Mouse (Mus musculus) mesoderm, embryonic 11.5 days (tissue): ENCODE data around the gene Rasa4.
"Not testable (repeated sequence)": the region's sequence is repeated elsewhere in the genome, so short reads cannot be mapped to it uniquely, and the experiment has no call there.

Experiments used
- DNase-seq: peaks from one replicate; pipeline ENCODE4 v3.0.0-alpha.2; 2012; ENCODE audit warnings: low read depth, low spot score

Rasa4 gene

DNA sequence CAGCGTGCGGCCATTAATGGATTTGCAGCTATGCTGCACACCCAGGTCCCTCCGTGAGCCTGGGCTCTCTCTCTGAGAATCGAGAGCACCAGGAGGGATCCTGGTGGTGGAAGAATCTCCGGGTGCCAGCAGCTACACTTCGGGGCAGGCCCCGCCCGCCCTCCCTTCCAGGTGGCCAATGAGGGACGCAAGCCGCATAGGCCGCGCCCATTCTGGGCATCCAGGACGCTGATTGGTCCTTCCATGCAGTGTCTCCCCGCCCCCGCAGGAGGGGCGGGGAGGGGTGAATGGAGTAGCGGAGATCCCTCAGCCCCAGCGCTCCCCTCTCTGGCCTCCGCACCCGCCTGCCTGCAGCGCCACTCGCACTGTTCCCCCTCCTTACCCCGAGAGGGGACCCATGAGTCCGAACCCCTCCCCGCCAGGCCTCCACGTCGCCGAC, at the start of gene Rasa4:
TSS of gene Rasa4 (plus strand) at position 248 of the 439 bp plus-strand sequence.
- peak; percentile 97 for DNase-seq

DNA sequence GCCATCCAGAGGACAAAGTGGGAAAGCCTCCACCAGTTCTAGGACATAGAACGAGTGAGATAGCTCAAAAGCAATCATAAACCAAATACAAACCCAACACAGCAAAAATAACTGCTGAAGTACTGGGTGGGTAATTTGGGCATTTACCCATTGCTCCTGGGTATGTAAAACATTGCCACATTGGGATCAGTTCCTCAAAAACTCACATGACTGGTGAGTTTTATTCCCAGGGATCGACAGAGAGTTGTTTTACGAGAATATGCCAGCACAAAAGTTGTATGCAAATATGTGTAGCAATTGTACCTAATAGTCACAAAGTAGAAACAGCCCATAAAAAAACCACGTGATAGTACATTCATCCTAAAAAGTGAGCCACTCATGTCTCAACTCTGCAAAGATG, 48.8 kb upstream of the Rasa4 start:
- DNase-seq: no peak

DNA sequence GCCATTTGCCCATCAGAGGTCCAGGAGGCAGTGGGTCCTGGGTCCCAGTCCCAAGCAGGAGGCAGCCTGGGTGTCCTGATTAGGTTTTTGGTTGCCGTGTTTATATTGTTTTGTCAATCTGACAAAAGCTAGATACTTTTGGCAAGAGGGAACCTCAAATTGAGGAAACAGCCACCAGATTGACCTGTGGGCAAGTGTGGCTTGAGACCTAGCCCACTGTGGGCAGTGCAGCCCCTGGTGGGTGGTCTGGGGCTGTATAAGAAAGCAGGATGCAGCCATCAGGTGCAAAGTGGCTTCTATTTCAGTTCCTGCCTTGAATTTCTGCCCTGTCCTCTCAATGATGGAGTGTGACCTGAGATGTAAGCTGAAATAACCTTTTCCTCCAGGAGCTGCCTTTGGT, 48.4 kb upstream of the Rasa4 start:
- DNase-seq: no peak

DNA sequence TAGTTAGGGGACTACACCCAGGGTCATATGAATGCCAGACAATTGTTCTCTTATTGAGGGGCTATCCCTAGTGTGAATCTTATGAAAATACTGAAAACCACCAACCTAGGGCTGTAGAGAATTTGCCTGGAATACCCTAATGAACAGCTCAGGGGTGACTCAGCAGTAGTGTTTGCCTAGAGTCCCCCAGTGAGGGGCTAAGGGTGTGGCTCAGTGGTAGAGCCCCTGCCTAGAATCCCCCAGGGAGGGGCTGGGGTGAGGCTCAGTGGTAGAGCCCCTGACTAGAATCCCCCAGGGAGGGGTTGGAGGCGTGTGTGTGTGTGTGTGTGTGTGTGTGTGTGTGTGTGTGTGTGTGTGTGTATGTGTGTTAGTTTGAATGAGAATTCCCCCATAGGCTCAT, 47.0 kb upstream of the Rasa4 start:
- DNase-seq: no peak

DNA sequence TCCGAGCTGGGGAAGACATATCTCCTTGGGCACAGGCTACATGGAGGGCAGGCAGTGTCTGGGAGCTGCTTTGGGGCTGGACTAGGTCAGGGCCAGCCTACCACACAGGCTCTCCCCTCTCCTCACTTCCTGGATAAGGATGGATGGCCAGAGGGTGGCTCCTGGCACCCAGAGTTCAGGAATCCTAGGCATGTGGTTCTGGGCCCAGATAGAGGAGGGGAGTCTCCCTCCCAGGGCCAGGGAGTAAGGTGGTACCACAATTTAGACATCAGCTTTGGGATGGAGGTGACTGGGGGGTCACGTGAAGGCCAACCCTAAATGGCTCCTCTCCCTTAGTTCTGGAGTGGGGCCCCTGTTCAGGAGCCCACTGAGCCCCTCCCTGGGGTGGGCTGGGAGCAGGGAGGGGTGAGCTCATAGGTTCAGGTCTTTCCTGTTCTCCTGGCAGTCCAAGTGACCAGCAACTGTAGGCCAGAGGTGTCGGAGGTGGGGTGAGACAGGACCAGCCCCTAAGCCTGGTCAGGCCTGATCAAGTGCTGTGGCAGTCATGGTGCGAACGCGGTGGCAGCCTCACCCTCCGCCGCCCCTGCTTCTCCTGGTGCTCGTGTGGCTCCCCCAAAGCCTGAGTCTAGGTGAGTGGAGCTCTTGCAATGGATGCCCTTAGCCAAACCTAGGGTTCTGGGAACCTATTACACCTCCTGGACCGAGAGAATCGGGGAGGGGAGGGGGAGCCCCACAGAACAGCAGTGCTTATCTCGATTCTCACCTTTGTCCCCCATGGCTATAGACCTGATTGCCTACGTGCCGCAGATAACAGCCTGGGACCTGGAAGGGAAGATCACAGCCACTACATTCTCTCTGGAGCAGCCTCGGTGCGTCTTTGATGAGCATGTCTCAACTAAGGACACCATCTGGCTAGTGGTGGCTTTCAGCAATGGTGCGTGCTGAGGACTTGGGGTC, 45.2 kb upstream of the Rasa4 start, which contains the start of gene Upk3b:
TSS of gene Upk3b (plus strand) at position 239 of the 957 bp plus-strand sequence.
- DNase-seq: no peak

DNA sequence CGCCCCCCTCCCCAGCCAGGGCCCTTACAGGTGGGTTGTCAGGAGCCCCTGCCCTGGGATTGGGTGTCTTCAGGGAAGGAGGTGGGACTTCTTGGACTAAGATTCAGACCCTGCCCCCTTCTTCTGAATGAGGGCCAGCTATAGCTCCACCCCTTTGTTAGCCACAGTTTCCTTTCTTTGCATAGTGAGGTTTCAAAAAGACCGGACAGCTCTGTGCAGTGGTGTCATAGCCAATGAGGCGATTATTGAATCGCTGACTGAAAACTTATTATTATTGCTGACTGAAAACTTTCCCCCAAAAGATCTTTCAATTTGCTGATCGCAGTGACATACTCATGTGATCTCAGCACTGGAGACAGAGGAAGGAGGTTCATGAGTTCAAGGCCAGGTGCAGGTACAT, 43.5 kb upstream of the Rasa4 start:
- DNase-seq: no peak

DNA sequence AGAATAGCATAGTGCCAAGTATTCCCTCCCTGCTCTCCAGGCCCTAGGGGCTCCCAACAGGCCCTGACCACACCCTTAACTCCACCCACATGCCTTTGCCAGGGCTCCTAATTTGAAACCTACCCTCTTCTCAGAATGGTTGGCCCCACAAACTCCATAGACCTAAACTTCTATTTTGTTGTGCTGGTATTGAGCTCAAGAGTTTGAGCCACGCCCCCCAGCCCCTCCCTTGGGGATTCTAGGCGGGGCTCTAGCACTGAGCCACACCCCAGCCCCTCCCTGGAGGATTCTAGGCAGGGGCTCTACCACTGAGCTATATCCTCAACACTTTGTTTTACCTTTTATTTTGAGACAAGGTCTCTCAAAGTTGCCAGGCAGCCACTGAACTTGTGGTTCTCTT, 42.5 kb upstream of the Rasa4 start:
- DNase-seq: no peak

DNA sequence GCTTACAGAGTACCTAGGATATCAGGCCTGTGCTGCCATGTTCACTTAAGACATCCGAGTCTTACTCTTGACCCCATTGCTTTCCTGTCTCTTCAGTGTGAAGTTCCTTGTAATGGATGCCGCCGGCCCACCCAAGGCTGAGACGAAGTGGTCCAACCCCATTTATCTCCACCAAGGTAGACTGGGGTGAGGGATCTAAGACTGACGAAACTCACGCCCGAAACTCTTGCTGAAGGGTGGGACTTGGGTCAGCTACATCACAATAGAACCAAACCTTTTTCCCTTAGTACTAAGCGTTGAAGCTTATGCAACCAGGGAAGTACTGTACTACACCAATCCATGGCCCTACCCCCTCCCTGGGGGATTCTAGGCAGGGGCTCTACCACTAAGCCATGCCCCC, 42.0 kb upstream of the Rasa4 start:
- no peak for DNase-seq

DNA sequence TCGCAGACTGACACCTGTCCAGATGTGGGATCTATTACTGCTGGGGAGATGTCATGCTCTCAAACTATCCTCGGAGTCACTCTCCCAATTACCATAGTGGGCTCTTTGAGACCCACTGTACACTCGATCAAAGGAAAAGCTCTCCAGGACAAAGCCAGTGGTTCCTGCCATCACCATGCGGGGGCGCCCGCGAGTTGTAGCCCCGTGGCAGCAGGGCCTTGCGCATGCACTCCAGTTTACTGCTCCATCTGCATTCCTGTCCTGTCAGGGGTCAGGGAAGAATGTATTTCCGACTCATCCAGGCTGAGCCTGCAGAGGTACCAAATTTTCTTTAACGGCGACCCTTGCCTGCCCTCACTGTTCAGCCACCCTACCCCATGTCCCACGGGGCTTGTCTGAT, 38.9 kb upstream of the Rasa4 start:
- DNase-seq: no peak

DNA sequence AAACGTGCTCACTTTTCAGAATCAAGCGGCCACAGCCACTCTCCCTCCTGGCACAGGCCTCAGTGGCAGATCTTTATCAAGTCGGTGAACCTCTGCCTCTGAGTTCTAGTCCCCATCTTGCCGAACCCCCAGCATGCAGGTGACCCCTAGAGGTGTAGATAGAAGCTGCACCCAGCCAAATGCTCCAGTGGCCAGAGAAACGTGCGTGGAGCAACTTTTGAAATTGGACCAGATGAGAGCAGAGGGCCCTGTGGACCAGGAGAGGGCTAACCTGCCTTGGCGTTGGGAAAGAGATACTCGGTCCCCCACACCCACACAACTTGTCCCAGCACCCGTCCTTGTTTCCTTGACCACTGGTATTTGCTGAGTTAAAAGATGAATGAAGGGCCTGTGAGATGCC, 38.3 kb upstream of the Rasa4 start:
- DNase-seq: no peak

DNA sequence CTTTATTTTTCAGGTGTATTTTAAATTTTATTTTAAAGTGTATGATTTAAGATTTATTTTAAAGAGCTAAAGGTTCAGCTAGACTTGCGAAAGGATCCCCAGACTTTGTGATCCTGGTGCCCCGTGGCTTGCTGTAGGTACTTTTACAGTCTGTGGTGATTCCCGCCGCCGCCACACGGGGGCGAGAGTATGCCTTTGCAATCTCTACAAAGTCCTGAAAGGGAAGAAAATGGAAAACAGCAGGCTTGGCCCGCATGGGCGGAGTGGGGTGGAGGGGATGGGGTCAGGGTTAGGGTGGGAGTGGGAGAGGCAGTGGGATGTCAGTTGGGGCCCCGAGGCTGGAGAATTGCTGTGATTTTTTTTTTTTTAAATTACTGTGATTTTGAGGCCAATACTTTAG, 37.7 kb upstream of the Rasa4 start:
- DNase-seq: peak; percentile 84

DNA sequence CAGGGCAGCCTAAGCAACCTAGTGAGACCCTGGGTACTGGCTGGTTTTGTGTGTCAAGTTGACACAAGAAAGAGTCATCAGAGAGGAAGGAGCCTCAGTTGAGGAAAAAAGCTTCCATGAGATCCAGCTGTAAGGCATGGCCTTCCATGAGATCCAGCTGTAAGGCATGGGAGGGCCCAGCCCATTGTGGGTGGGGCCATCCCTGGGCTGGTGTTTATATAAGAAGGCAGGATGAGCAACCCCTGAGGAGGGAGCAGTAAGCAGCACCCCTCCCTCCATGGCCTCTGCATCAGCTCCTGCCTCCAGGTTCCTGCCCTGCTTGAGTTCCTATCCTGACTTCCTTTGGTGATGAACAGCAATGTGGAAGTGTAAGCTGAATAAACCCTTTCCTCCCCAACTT, 35.2 kb upstream of the Rasa4 start:
- DNase-seq: not testable (repeated sequence)

DNA sequence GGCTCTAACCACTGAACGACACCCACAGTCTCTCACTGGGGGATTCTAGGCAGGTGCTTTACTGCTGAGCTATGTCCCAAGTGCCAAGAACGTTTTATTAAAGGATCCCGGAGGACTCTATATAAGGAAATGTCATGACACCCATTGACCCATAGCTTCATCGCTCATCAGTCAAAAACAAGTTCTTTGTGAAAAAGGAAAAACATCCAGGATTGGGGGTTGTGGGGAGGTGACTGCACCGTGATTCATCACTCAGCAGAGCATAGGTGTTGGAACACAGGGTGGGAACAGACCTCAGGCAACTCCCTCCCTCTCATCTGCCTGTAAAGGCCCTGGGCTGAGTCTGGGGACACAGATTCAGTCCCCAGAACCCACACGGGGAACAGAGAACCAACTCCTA, 33.8 kb upstream of the Rasa4 start:
- DNase-seq: peak; percentile 36

DNA sequence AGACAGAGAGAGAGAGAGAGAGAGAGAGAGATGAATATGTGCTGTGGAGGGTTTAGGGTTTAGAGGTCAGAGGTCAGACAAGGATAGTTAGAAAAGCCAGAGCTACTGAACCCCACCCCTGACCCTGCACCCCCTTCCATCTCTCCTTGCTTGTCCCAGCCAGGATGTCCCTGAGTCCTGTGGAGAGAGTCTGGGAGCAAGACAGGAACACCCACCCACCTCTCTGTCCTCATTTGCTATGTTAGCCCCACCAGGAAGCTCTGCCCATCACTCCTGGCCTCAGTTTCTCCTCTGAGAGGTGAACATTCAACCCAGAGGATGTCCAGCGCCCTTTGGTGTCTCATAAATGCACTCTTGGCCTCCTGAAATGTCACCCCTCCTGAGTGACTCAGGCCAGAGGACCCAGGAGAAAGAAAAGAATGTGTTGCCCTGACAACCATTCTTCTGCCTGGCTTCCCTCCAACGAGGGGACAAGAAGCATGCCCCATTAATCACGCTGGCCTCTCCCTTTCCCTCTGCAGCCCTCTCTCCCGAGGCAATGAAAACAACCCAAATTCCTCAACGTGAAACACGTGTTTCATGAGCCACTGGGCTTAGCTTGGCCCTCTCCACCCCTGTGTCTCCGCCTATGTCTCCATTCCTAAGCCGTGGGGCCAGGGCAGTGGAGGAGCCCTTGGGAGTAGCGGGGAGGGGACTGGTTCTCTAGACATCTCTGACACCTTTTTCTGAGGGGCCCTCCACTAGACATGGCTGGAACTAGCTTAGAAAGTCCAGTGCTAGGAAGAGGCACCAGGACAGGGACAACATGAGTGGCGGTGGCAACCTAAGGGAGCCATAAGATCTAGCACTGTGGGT, 32.3 kb upstream of the Rasa4 start:
- peak; percentile 93 for DNase-seq

DNA sequence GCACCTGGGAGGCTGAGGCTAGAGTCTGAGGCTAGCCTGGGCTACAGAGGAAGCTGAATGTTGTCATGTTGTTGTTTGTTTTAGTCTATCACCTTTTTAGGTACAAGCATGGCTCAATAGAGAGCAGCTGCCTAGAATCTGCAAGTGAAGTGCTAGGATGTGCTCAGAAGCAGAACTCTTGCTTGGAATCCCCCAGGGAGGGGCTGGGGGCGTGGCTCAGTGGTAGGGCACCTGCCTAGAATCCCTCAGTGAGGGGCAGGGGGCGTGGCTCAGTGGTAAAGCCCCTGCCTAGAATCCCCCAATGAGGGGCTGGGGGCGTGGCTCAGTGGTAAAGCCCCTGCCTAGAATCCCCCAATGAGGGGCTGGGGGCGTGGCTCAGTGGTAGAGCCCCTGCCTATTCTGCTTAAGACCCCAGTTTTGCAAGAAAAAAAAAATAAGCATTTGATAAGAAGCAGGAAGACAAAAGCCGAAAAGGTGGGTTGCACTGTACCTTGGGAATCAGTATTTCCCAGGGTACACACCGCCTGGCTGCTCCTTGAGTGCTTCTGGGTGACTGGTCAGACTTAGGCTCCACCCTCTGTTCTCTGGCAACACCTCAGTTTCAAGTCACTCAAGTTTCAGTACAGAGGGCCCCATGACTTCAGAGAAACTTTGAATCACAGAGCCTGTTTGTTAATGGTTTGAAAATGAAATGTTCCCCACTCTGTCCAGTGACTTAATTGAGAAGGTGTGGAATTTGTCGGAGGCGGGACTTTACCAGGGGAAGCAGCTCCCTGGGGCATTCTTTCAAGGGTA, 30.7 kb upstream of the Rasa4 start:
- no peak for DNase-seq

DNA sequence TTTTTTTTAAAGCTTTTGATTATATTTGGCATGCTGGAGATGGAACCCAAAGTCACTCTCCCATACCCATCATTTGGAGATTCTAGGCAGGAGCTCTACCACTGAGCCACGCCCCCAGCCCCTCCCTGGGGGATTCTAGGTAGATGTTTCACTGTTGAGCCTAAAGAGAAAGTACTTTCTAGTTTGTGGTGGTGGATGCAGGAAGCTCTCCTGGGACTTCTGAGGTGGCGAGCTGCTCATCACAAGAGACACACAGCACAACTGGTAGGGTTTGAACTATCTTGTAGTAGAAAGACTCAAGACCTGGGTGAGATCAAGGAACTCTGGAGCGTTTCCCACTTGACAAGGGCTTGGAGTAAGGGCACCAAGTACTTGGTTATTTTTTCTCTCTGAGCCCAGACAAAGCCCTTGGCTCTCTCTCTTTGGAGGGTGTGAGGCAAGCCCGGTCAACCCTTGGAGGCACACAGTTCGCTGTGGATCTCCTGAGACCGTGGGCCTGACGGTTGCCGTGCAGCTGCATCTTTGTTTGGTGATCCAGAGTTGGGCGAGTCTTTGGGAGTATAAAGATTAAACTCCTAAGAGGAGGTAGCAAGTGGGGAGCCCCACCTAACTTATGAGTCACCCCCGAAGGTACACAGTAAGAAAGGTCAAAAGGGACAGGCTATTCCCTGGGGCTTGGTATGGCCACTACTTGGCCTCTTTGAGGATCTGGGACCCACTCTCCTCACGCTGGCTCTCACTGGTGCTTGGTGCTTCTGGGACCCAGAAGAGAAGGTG, 29.2 kb upstream of the Rasa4 start, which contains the start of gene Upk3bl:
TSS of gene Upk3bl (plus strand) at position 192 of the 777 bp plus-strand sequence.
- DNase-seq: no peak

DNA sequence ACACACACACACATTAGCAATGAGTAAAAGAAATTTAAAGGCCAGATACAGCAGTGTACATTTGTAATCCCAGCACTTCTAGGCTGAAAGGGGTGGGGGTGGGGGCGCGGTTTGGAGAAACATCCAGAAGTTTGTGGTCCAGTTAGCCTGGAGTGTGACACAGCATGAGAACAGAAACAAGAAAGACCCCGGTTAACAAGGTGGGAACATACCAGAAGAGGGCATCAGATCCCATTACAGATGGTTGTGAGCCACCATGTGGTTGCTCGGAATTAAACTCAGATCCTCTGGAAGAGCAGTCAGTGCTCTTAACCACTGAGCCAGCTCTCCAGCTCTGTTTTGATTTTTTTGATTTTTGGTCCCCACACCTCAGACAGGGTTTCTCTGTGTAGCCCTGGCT, 27.7 kb upstream of the Rasa4 start:
- DNase-seq: no peak

DNA sequence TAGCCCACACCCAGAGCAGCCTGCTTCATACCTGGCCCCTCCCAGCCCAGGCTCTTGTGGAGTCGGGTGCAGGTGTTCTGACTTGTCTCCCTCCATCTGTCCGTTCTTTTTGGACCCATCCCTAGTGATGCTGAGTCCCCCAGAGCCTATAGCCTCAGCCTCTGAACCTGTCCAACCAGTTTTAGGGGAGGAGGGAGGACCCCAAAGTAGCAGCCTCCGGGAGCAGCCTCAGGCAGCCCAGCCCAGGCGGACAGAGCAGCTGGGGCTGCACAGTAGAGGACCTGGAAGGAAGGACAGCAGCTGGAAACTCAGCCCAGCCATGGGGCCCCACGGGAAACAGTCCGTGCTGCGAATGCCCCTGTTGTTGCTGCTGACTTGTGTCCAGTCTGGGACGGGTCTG, 26.6 kb upstream of the Rasa4 start:
- DNase-seq: no peak

DNA sequence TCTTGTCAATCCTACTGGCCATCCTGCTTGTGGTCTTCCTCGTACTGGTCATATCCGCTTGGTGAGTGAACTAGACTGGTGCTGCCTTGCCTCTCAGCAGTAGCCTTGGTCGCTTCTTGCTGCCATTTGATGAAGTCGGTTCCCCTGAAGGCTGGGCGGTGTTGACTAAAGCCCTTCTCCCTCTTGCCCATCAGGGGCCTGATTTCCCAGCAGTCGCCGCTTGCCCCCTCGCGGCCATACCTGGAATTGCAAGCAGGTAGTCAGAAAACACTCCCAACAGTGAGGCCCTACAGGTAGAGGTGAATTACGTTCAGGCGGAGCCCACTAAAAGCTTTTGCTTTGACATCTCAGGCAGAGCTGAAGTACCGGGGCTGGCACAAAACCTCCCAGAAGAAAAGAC, 22.1 kb upstream of the Rasa4 start:
- DNase-seq: peak; percentile 79

DNA sequence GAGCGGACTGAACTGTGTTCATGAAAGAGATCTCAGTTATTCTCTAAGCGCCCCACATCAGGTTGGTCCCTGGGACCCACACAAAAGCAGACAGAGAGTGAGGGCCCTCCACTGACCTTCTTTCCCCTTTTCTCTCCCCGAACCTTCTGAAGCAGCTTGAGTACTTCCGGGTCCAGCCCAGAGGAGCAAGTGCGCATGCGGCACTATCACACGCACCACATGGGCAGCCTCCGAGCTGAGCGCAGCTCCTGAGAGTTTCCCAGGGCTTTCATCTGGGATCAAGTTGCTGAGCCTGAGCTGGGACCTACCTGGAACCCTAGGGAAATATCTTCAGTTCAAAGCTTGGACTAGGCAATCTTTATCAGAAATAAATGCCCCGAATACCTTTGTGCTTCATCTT, 19.8 kb upstream of the Rasa4 start:
- DNase-seq: no peak
